Comparison of ENCODE assay signal across 14 mouse cellular contexts in genomic region chr2:75062189-75062510, GRCm38 (mm10).
DNase-seq lines count a peak whose midpoint lies in the region; ATAC-seq and TF ChIP-seq lines count a peak whose summit lies in the region.
"Had no signal": no experiment of that assay in that cellular context is flagged by ENCODE, and none has a peak within 500 bp of the region (broad histone marks: within the 10 kb centered on the region; RNA-seq: fewer than 3 reads in every experiment).

No protein-coding gene starts in this region.

- TF ChIP-seq CTCF in hindbrain, postnatal 0 days (IDR thresholded peaks at IDR 0.05; ENCODE audit: low read depth) = no peak; the same call in 1 of the 2 replicates
- no peak for TF ChIP-seq CTCF in olfactory bulb, adult 2 months (IDR thresholded peaks at IDR 0.05; ENCODE audit: insufficient read depth, low read depth, low read length)
- no peak for TF ChIP-seq CTCF in liver, postnatal 0 days (IDR thresholded peaks at IDR 0.05; ENCODE audit: low read depth)

- H3K4me3 ChIP-seq in neural tube, embryonic 12.5 days = no peak overlapping the region
- no peak overlapping the region for H3K4me3 ChIP-seq in hindbrain, postnatal 0 days (ENCODE audit: low read length)
- H3K4me3 ChIP-seq in olfactory bulb, adult 2 months (ENCODE audit: insufficient read depth, low read depth, low read length) = no peak overlapping the region
- no peak overlapping the region for H3K4me3 ChIP-seq in liver, postnatal 0 days (ENCODE audit: low read depth, low read length)
- H3K4me3 ChIP-seq: liver, embryonic 15.5 days; stomach, embryonic 15.5 days had no signal

- DNase-seq in neural tube, embryonic 10.5 days (ENCODE audit: extremely low spot score, low spot score) = no peak
- DNase-seq in cerebellum, adult 9-10 months = peak; percentile 48
- DNase-seq in hindbrain, postnatal 0 days (ENCODE audit: low spot score) = no peak
- no peak for DNase-seq in liver, postnatal 0 days
- no peak for DNase-seq in liver
- DNase-seq: left cerebral cortex, postnatal 4 days; lung, postnatal 4 days had no signal

- H3K36me3 ChIP-seq in neural tube, embryonic 12.5 days = no peaks in the 10 kb centered on the region
- H3K36me3 ChIP-seq in hindbrain, postnatal 0 days (ENCODE audit: insufficient read depth, low read length) = no peaks in the 10 kb centered on the region
- H3K36me3 ChIP-seq in liver, postnatal 0 days (replicated peaks; ENCODE audit: insufficient read depth, low read length) = no peaks in the 10 kb centered on the region
- H3K36me3 ChIP-seq: liver, embryonic 15.5 days; stomach, embryonic 15.5 days had no signal

- no peak for ATAC-seq in neural tube, embryonic 12.5 days (ENCODE audit: low FRiP score, low read depth)
- 0 out of 2 replicates have a peak, but pooled peaks have one; percentile 29 for ATAC-seq in hindbrain, postnatal 0 days
- no peak for ATAC-seq in liver, postnatal 0 days
- ATAC-seq: CD4-positive, CD25-positive, alpha-beta regulatory T cell, adult 4 months; forebrain, embryonic 16.5 days; inflammation-experienced regulatory T-cells, adult 6 months had no signal

- no peaks in the 10 kb centered on the region for H3K27me3 ChIP-seq in neural tube, embryonic 12.5 days (replicated peaks)
- no peaks in the 10 kb centered on the region for H3K27me3 ChIP-seq in hindbrain, postnatal 0 days (ENCODE audit: insufficient read depth, low read length)
- peaks cover 3% of the 10 kb centered on the region for H3K27me3 ChIP-seq in liver, postnatal 0 days (ENCODE audit: insufficient read depth, low read length)
- H3K27me3 ChIP-seq: stomach, embryonic 15.5 days had no signal

- H3K9ac ChIP-seq in neural tube, embryonic 12.5 days = no peak overlapping the region
- no peak overlapping the region for H3K9ac ChIP-seq in hindbrain, postnatal 0 days (replicated peaks; ENCODE audit: low read length)
- no peak overlapping the region for H3K9ac ChIP-seq in liver, postnatal 0 days (replicated peaks)
- H3K9ac ChIP-seq: liver, embryonic 15.5 days; stomach, embryonic 15.5 days had no signal

- no peaks in the 10 kb centered on the region for H3K9me3 ChIP-seq in neural tube, embryonic 12.5 days
- H3K9me3 ChIP-seq in hindbrain, postnatal 0 days (ENCODE audit: low read length) = no peaks in the 10 kb centered on the region
- no peaks in the 10 kb centered on the region for H3K9me3 ChIP-seq in liver, postnatal 0 days (ENCODE audit: low read length)
- H3K9me3 ChIP-seq: liver, embryonic 15.5 days; stomach, embryonic 15.5 days had no signal

- 83% methylated on average over 7 of the region's 7 CpGs for WGBS in neural tube, embryonic 12.5 days
- 69% methylated on average over 7 of the region's 7 CpGs for WGBS in hindbrain, postnatal 0 days
- WGBS in olfactory bulb, adult 2 months = 55% methylated on average over 7 of the region's 7 CpGs
- 77% methylated on average over 7 of the region's 7 CpGs for WGBS in liver, postnatal 0 days (ENCODE audit: insufficient replicate concordance)

- no peak for TF ChIP-seq POLR2A in olfactory bulb, adult 2 months (IDR thresholded peaks at IDR 0.05; ENCODE audit: insufficient read depth, low read depth, low read length)

- no peak for TF ChIP-seq EP300 in liver, postnatal 0 days (IDR thresholded peaks at IDR 0.05; ENCODE audit: low read depth)

- no peak overlapping the region for H3K4me2 ChIP-seq in neural tube, embryonic 12.5 days (replicated peaks)
- H3K4me2 ChIP-seq in hindbrain, postnatal 0 days (ENCODE audit: low read depth, low read length) = no peak overlapping the region
- H3K4me2 ChIP-seq in liver, postnatal 0 days (ENCODE audit: low read depth, low read length) = no peak overlapping the region
- H3K4me2 ChIP-seq: liver, embryonic 15.5 days; stomach, embryonic 15.5 days had no signal

- peaks cover 30% of the 10 kb centered on the region for H3K4me1 ChIP-seq in neural tube, embryonic 12.5 days
- peaks cover 12% of the 10 kb centered on the region for H3K4me1 ChIP-seq in hindbrain, postnatal 0 days (ENCODE audit: insufficient read depth, low read length)
- peaks cover 10% of the 10 kb centered on the region for H3K4me1 ChIP-seq in olfactory bulb, adult 2 months (ENCODE audit: control insufficient read depth, insufficient read depth, low read length)
- H3K4me1 ChIP-seq in liver, postnatal 0 days (ENCODE audit: insufficient read depth) = no peaks in the 10 kb centered on the region
- H3K4me1 ChIP-seq: liver, embryonic 15.5 days had no signal

- peak overlapping the region; percentile 46; the same call in 1 of the 2 replicates for H3K27ac ChIP-seq in neural tube, embryonic 12.5 days
- H3K27ac ChIP-seq in hindbrain, postnatal 0 days = peak overlapping the region; percentile 74; the same call in 1 of the 2 replicates
- H3K27ac ChIP-seq in olfactory bulb, adult 2 months (ENCODE audit: insufficient read depth, low read depth, low read length) = 0 out of 2 replicates have a peak overlapping the region, but pooled peaks have one; percentile 35
- no peak overlapping the region for H3K27ac ChIP-seq in liver, postnatal 0 days (ENCODE audit: low read depth)
- H3K27ac ChIP-seq: liver, embryonic 15.5 days; stomach, embryonic 15.5 days had no signal
